Mouse (Mus musculus): ENCODE measurements at regions not wholly inside any gene's neighbourhood (a gene's known extent, or its start where the extent isn't known, plus 50 kb on each side); places are given as distances from the start of the nearest gene placed in this dataset.

- TF ChIP-seq CTCF (IDR thresholded peaks at IDR 0.05), result no peak
- no peak for TF ChIP-seq POLR2A (IDR thresholded peaks at IDR 0.05; ENCODE audit: insufficient read depth, low read depth, low read length)
- TF ChIP-seq EP300 (IDR thresholded peaks at IDR 0.05; ENCODE audit: insufficient read depth, low read depth, low read length), result no peak
Observed at GRCm38 (mm10) chr10:20793956-20794355, 69.1 kb upstream of the Pde7b start.
